11 mouse cellular contexts compared by ENCODE assay signal in genomic region chr14:47000096-47000736, GRCm38 (mm10).
DNase-seq lines count a peak whose midpoint lies in the region; ATAC-seq and TF ChIP-seq lines count a peak whose summit lies in the region.
"Had no signal": no experiment of that assay in that cellular context is flagged by ENCODE, and none has a peak within 500 bp of the region (broad histone marks: within the 10 kb centered on the region; RNA-seq: fewer than 3 reads in every experiment).

No protein-coding gene starts in this region.

- H3K4me1 ChIP-seq in forebrain, postnatal 0 days (ENCODE audit: insufficient read depth), result no peaks in the 10 kb centered on the region
- H3K4me1 ChIP-seq in forebrain, embryonic 11.5 days (replicated peaks; ENCODE audit: control insufficient read depth, insufficient read depth, low read length), result no peaks in the 10 kb centered on the region
- H3K4me1 ChIP-seq in kidney, postnatal 0 days (replicated peaks; ENCODE audit: insufficient read depth, low read length), result 0 out of 2 replicates have a peak, but pooled peaks cover 4% of the 10 kb centered on the region
- peaks cover 0 to 33% of the 10 kb centered on the region in 2 experiments; a peak in 2 of 4 replicates for H3K4me1 ChIP-seq in CH12.LX (ENCODE audit: control insufficient read depth in 1 of 2, insufficient read depth in 2 of 2)
- peaks cover 25% of the 10 kb centered on the region for H3K4me1 ChIP-seq in heart, postnatal 0 days (ENCODE audit: control insufficient read depth, insufficient read depth)

- dilution Hi-C loops in CH12.LX (cut with MboI; ENCODE audit: extremely low pct_ligation_motif_present, extremely low pct_unique_long_range_greater_than_20kb, low sequenced_read_pairs), result no loop called here

- 0 out of 2 replicates have a peak, but pooled peaks have one; percentile 12 for TF ChIP-seq CTCF in forebrain, postnatal 0 days (IDR thresholded peaks at IDR 0.05; ENCODE audit: low read depth)
- TF ChIP-seq CTCF in kidney, postnatal 0 days (IDR thresholded peaks at IDR 0.05; ENCODE audit: low read depth), result 0 out of 2 replicates have a peak, but pooled peaks have one; percentile 26
- TF ChIP-seq CTCF in CH12.LX (conservative IDR thresholded peaks at IDR 0.05 in 1 of 2, IDR thresholded peaks at IDR 0.05 in 1 of 2; ENCODE audit: low read depth in 2 of 2, low read length in 2 of 2), result peak in 1 of 2 experiments; percentile 43; a peak in 2 of 4 replicates
- TF ChIP-seq CTCF in heart, postnatal 0 days (IDR thresholded peaks at IDR 0.05; ENCODE audit: low read depth), result peak; percentile 36

- no peak overlapping the region for H3K4me2 ChIP-seq in forebrain, postnatal 0 days (ENCODE audit: low read depth)
- H3K4me2 ChIP-seq in forebrain, embryonic 11.5 days (ENCODE audit: low read depth, low read length, severe bottlenecking), result no peak overlapping the region
- no peak overlapping the region for H3K4me2 ChIP-seq in kidney, postnatal 0 days (ENCODE audit: low read length)
- peak overlapping the region; percentile 91 for H3K4me2 ChIP-seq in CH12.LX (ENCODE audit: insufficient read depth, low read depth, poor library complexity, severe bottlenecking)
- peak overlapping the region; percentile 40 for H3K4me2 ChIP-seq in heart, postnatal 0 days (ENCODE audit: low read depth, low read length)
- H3K4me2 ChIP-seq: hindbrain, embryonic 14.5 days; stomach, embryonic 15.5 days had no signal

- ATAC-seq in forebrain, postnatal 0 days, result 0 out of 2 replicates have a peak, but pooled peaks have one; percentile 2
- no peak for ATAC-seq in forebrain, embryonic 11.5 days (replicated peaks; ENCODE audit: low FRiP score)
- ATAC-seq in kidney, postnatal 0 days (replicated peaks; ENCODE audit: low FRiP score, low read depth), result no peak
- peak; percentile 42 for ATAC-seq in heart, postnatal 0 days (ENCODE audit: insufficient read depth, low read depth)

- H3K4me3 ChIP-seq in forebrain, postnatal 0 days (ENCODE audit: low read depth, low read length), result no peak overlapping the region
- H3K4me3 ChIP-seq in forebrain, embryonic 11.5 days (ENCODE audit: low read depth, low read length), result no peak overlapping the region
- H3K4me3 ChIP-seq in kidney, postnatal 0 days (replicated peaks; ENCODE audit: low read depth, low read length), result no peak overlapping the region
- no peak overlapping the region for H3K4me3 ChIP-seq in CH12.LX (replicated peaks in 1 of 3; ENCODE audit: low read depth in 2 of 3, low read length in 2 of 3, poor library complexity in 1 of 3)
- H3K4me3 ChIP-seq in heart, postnatal 0 days (ENCODE audit: low read depth, low read length), result no peak overlapping the region
- H3K4me3 ChIP-seq: megakaryocyte, embryonic 14.5 days; stomach, embryonic 15.5 days had no signal

- in situ Hi-C loops in CH12.LX (cut with MboI; ENCODE audit: low pct_ligation_motif_present, low pct_unique_long_range_greater_than_20kb, low sequenced_read_pairs), result loop anchor here (5.0 kb wide), 1 partner anchor 72 kb away; no protein-coding TSS in a partner anchor

- no peak for TF ChIP-seq POLR2A in CH12.LX (IDR thresholded peaks at IDR 0.05; ENCODE audit: low read depth, low read length)

- H3K36me3 ChIP-seq in forebrain, postnatal 0 days (ENCODE audit: insufficient read depth), result no peaks in the 10 kb centered on the region
- H3K36me3 ChIP-seq in forebrain, embryonic 11.5 days (ENCODE audit: control insufficient read depth, insufficient read depth, low read length), result no peaks in the 10 kb centered on the region
- no peaks in the 10 kb centered on the region for H3K36me3 ChIP-seq in kidney, postnatal 0 days (ENCODE audit: insufficient read depth, low read length)
- no peaks in the 10 kb centered on the region for H3K36me3 ChIP-seq in CH12.LX (replicated peaks in 1 of 2; ENCODE audit: control insufficient read depth in 1 of 2, insufficient read depth in 1 of 2, low read length in 1 of 2)
- H3K36me3 ChIP-seq in heart, postnatal 0 days (replicated peaks; ENCODE audit: control insufficient read depth, insufficient read depth, low read length), result no peaks in the 10 kb centered on the region
- H3K36me3 ChIP-seq: stomach, embryonic 15.5 days had no signal

- H3K27ac ChIP-seq in forebrain, postnatal 0 days (ENCODE audit: low read depth, low read length), result no peak overlapping the region
- no peak overlapping the region for H3K27ac ChIP-seq in forebrain, embryonic 11.5 days (ENCODE audit: low read depth, low read length)
- no peak overlapping the region for H3K27ac ChIP-seq in kidney, postnatal 0 days
- no peak overlapping the region for H3K27ac ChIP-seq in CH12.LX (ENCODE audit: insufficient read depth, low read depth)
- H3K27ac ChIP-seq in heart, postnatal 0 days (ENCODE audit: low read depth), result peak overlapping the region; percentile 65
- H3K27ac ChIP-seq: hindbrain, embryonic 14.5 days; stomach, embryonic 15.5 days had no signal

- H3K9me3 ChIP-seq in forebrain, postnatal 0 days (ENCODE audit: low read length), result no peaks in the 10 kb centered on the region
- no peaks in the 10 kb centered on the region for H3K9me3 ChIP-seq in forebrain, embryonic 11.5 days (ENCODE audit: control insufficient read depth, low read length)
- H3K9me3 ChIP-seq in kidney, postnatal 0 days (replicated peaks; ENCODE audit: low read length), result no peaks in the 10 kb centered on the region
- H3K9me3 ChIP-seq in CH12.LX (replicated peaks; ENCODE audit: low read length), result no peaks in the 10 kb centered on the region
- no peaks in the 10 kb centered on the region for H3K9me3 ChIP-seq in heart, postnatal 0 days (replicated peaks; ENCODE audit: control insufficient read depth, low read length)
- H3K9me3 ChIP-seq: megakaryocyte, embryonic 14.5 days; stomach, embryonic 15.5 days had no signal

- no peaks in the 10 kb centered on the region for H3K27me3 ChIP-seq in forebrain, postnatal 0 days (ENCODE audit: insufficient read depth, low read length)
- H3K27me3 ChIP-seq in forebrain, embryonic 11.5 days (ENCODE audit: control insufficient read depth, insufficient read depth, low read length), result no peaks in the 10 kb centered on the region
- H3K27me3 ChIP-seq in kidney, postnatal 0 days (ENCODE audit: insufficient read depth, low read length), result no peaks in the 10 kb centered on the region
- no peaks in the 10 kb centered on the region for H3K27me3 ChIP-seq in CH12.LX (replicated peaks)
- no peaks in the 10 kb centered on the region for H3K27me3 ChIP-seq in heart, postnatal 0 days (ENCODE audit: control insufficient read depth, insufficient read depth, low read length)
- H3K27me3 ChIP-seq: stomach, embryonic 15.5 days had no signal

- peak; percentile 23 for TF ChIP-seq RAD21 in CH12.LX (IDR thresholded peaks at IDR 0.05; ENCODE audit: low read depth, low read length)

- 61% methylated on average over 11 of the region's 11 CpGs for WGBS in forebrain, postnatal 0 days
- 90% methylated on average over 10 of the region's 11 CpGs for WGBS in forebrain, embryonic 11.5 days
- WGBS in kidney, postnatal 0 days, result 61% methylated on average over 11 of the region's 11 CpGs
- 47% methylated on average over 10 of the region's 11 CpGs for WGBS in heart, postnatal 0 days

- H3K9ac ChIP-seq in forebrain, postnatal 0 days, result no peak overlapping the region
- no peak overlapping the region for H3K9ac ChIP-seq in forebrain, embryonic 11.5 days (ENCODE audit: low read length)
- H3K9ac ChIP-seq in kidney, postnatal 0 days (ENCODE audit: low read depth, low read length), result no peak overlapping the region
- H3K9ac ChIP-seq in CH12.LX (ENCODE audit: insufficient read depth, low read depth), result 0 out of 2 replicates have a peak overlapping the region, but pooled peaks have one; percentile 6
- 0 out of 2 replicates have a peak overlapping the region, but pooled peaks have one; percentile 2 for H3K9ac ChIP-seq in heart, postnatal 0 days (replicated peaks; ENCODE audit: low read depth, low read length)
- H3K9ac ChIP-seq: hindbrain, embryonic 14.5 days; stomach, embryonic 15.5 days had no signal

- no peak for TF ChIP-seq EP300 in CH12.LX (IDR thresholded peaks at IDR 0.05; ENCODE audit: low read length)
- TF ChIP-seq EP300 in heart, postnatal 0 days (IDR thresholded peaks at IDR 0.05; ENCODE audit: low read depth), result no peak

- no peak for DNase-seq in forebrain, postnatal 0 days
- DNase-seq in forebrain, embryonic 11.5 days (ENCODE audit: low spot score), result no peak
- no peak for DNase-seq in kidney, postnatal 0 days (ENCODE audit: low spot score)
- no peak for DNase-seq in kidney, postnatal 4 days
- DNase-seq in CH12.LX (ENCODE audit: extremely low read depth), result peak; percentile 50
- DNase-seq in heart, postnatal 0 days (ENCODE audit: low spot score), result no peak
- DNase-seq in frontal cortex, postnatal 10 days (ENCODE audit: low spot score in 2 of 2), result no peak
- DNase-seq in embryo, embryonic 10 days (ENCODE audit: low spot score), result no peak

- H3K79me2 ChIP-seq in CH12.LX (replicated peaks; ENCODE audit: control insufficient read depth, extremely low read depth, insufficient read depth, poor library complexity, severe bottlenecking), result no peaks in the 10 kb centered on the region

TF ChIP-seq in CH12.LX, 34 proteins besides CTCF, POLR2A, EP300 and RAD21:
- TF ChIP-seq ZNF384 (IDR thresholded peaks at IDR 0.05; ENCODE audit: low read depth, low read length) (peak; percentile 88), IRF4 (IDR thresholded peaks at IDR 0.05; ENCODE audit: low read depth, low read length) (peak; percentile 51; the same call in 1 of the 2 replicates), E2F4 (IDR thresholded peaks at IDR 0.05; ENCODE audit: insufficient replicate concordance, low read depth, low read length) (no peak)

Comparison
In these comparisons a context has a peak if more than half of its experiments do, and no peak if none do; other contexts are left out.
1. ATAC-seq: peak in forebrain, postnatal 0 days (single experiment) and heart, postnatal 0 days (single experiment); none in forebrain, embryonic 11.5 days (single experiment) and kidney, postnatal 0 days (single experiment).
2. H3K4me2 ChIP-seq: peak in CH12.LX (single experiment) and heart, postnatal 0 days (single experiment); none in forebrain, postnatal 0 days (single experiment), forebrain, embryonic 11.5 days (single experiment) and kidney, postnatal 0 days (single experiment).
3. H3K9ac ChIP-seq: peak in CH12.LX (single experiment) and heart, postnatal 0 days (single experiment); none in forebrain, postnatal 0 days (single experiment), forebrain, embryonic 11.5 days (single experiment) and kidney, postnatal 0 days (single experiment).